Mouse (Mus musculus) liver, postnatal 0 days (tissue): ENCODE data around the gene Hoxa7.

ENCODE experiments used
- CTCF ChIP-seq: sonication (generic); IDR thresholded peaks from 2 replicates; pipeline ENCODE4 v1.5.1; 2016; ENCODE audit warnings: antibody characterized with exemption, low read depth
- EP300 ChIP-seq: IDR thresholded peaks from 2 replicates; pipeline ENCODE4 v1.6.1; 2016; ENCODE audit warnings: antibody characterized with exemption, low read depth, mild to moderate bottlenecking

GRCm38 (mm10) chr6:52231885-52232567, 10.4 kb upstream of the Hoxa7 start:
- TF ChIP-seq CTCF (no peak), EP300 (no peak)
